Mouse (Mus musculus) kidney, embryonic 16.5 days (tissue): ENCODE data around the gene Ipp. TPM values are rescaled to one million over a fixed set of nuclear protein-coding genes. Genes with fewer than 3 reads are reported as not detected.
A peak's percentile ranks its signal among the peaks of the same experiment; 100 is the strongest.

Source experiments
- ATAC-seq: fragments of 200-750 bp; cut with Nextera tagmentation; 2 replicates; pipeline ENCODE4 v1.8.0; 2017; ENCODE audit warnings: moderate TSS enrichment; ENCODE audit not compliant: low FRiP score, low TSS enrichment
- H3K27ac ChIP-seq: fragments of 300-500 bp; sonication (generic); 2 replicates; pipeline ENCODE4 v1.5.1; 2014; ENCODE audit warnings: low read length
- H3K27me3 ChIP-seq: fragments of 300-500 bp; sonication (generic); 2 replicates; pipeline ENCODE4 v1.6.1; 2014; ENCODE audit warnings: low read length, control low read depth, mixed read lengths; ENCODE audit not compliant: insufficient read depth
- H3K36me3 ChIP-seq: fragments of 300-500 bp; sonication (generic); 2 replicates; pipeline ENCODE4 v1.6.1; 2014; ENCODE audit warnings: low read length, control low read depth, mixed read lengths; ENCODE audit not compliant: insufficient read depth
- H3K4me1 ChIP-seq: fragments of 300-500 bp; sonication (generic); 2 replicates; pipeline ENCODE4 v1.6.1; 2014; ENCODE audit warnings: low read length, control low read depth, mixed read lengths; ENCODE audit not compliant: insufficient read depth
- H3K4me2 ChIP-seq: fragments of 300-500 bp; sonication (generic); replicated peaks from 2 replicates; pipeline ENCODE4 v1.6.1; 2014; ENCODE audit warnings: low read depth, low read length
- H3K4me3 ChIP-seq: fragments of 300-500 bp; sonication (generic); 2 replicates; pipeline ENCODE4 v1.5.1; 2014; ENCODE audit warnings: mild to moderate bottlenecking, low read length
- H3K9ac ChIP-seq: fragments of 300-500 bp; sonication (generic); replicated peaks from 2 replicates; pipeline ENCODE4 v1.6.1; 2014; ENCODE audit warnings: low read length
- H3K9me3 ChIP-seq: fragments of 300-500 bp; sonication (generic); 2 replicates; pipeline ENCODE4 v1.6.1; 2016; ENCODE audit warnings: low read length, control low read depth
- WGBS: fragments of 180-500 bp; shearing (Covaris S2); extraction: QIAGEN DNeasy Blood & Tissue Kit; methylation state at CpG from one replicate; pipeline ENCODE4 v1.1.7; 2014; 5-methylcytosine and 5-hydroxymethylcytosine counted together
- polyA plus RNA-seq: library from polyadenylated mRNA; unstranded; fragments of >200 nt; fragmentation: Nextera tagmentation; extraction: Ambion mirVana; gene quantifications from 2 replicates; pipeline ENCODE4 v1.2.1, GENCODE M21; 2015

Ipp gene
- polyA plus RNA-seq, 1 experiment from 2014 or later: 19.3 TPM

DNA sequence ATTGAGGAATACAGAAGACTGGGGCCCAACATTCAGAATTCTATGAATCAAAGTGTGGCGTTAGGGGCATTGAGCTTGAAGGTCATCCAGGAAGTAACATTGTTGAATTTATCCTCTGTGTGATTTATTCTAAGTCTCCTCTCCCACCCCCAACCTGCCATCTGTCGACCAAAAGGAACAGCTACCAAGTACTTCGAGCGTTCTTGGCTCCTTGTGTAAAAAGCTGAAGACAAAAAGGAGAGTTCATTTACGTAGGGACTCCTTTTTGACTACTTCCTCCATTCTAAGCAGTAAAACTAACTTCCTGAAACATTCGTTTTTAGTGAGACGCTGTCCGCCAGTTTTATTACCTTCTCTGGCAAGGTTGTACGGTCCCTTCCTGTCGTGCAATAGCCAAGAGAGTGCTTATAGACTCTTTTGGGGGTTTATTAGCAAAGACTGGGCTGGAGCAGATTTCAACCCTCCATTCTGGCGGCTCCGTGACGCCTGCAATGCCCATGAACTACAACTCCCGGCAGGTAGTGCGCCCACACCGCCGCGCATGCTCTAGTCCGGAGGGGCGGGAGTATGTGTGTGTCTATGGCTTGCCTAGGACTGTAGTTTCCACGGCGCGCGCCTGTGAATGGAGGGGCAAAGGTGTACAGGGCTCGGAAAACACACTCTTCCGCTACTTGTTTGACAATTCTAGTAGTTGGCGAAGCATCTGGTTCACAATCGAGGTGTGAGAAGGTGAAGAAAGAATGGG is 49.4 kb downstream of the Ipp start:
- peaks cover 14% of the 10 kb centered on the region; the same call in 1 of the 2 replicates for H3K4me1 ChIP-seq
- H3K9ac ChIP-seq: peak overlapping the region; percentile 97
- H3K27me3 ChIP-seq: no peaks in the 10 kb centered on the region
- peak overlapping the region; percentile 83 for H3K4me2 ChIP-seq
- H3K36me3 ChIP-seq: peaks cover 10% of the 10 kb centered on the region; the same call in 1 of the 2 replicates
- peak overlapping the region; percentile 89 for H3K4me3 ChIP-seq
- peak overlapping the region; percentile 98 for H3K27ac ChIP-seq
- no peaks in the 10 kb centered on the region for H3K9me3 ChIP-seq
- WGBS: under 1% methylated on average over 28 of the region's 28 CpGs
- ATAC-seq: peak; percentile 97

DNA sequence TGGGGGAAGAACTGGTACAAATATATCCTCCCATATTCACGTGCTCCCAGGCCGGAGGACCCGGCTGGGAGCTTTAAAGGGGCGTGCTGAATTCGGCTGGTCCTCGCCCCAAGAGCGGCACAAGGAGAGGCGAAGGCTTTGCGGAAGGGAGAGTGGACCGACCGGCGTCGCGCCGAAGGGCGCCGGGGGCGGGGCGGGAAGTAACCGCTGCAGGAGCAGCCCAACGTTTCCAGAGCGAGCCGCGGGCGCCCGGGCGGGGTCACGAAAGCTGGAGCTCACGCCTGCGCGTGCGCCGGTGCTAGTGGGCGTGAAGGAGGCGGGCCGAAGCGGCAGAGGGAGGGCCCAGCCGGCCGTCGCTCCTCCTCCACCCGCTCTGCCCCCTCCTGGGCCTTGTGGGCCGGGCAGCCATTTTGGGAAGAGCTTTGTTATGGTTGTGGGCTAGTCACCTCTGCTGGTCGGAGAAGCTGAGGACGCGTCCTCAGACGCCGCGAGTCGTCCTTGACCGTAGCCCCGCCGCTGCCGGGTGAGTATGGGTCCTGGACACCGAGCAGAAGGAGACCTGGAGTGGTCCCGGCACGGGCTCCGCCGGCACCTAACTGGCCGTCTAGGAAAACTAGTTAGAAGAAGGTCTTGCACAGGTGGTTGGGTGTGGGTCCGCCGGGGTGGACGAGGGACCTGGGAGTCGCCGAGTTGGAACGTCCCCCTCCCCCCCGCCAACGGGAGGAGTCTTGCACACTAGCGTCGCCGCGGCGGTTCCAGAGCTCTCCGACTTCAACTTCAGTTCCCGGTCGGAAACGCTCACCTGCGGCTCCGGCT is 50.2 kb downstream of the Ipp start, which contains the start of gene Gpbp1l1:
TSS of gene Gpbp1l1 (plus strand) at position 353 of the 816 bp plus-strand sequence.
- Histone ChIP-seq H3K9me3 (no peaks in the 10 kb centered on the region), H3K9ac (peak within 1 kb of the TSS; percentile 97), H3K27me3 (no peaks in the 10 kb centered on the region), H3K27ac (peak within 1 kb of the TSS; percentile 98), H3K4me2 (peak within 1 kb of the TSS; percentile 83), H3K4me3 (peak within 1 kb of the TSS; percentile 89), H3K4me1 (peaks cover 14% of the 10 kb centered on the region; the same call in 1 of the 2 replicates), H3K36me3 (peaks cover 14% of the 10 kb centered on the region; the same call in 1 of the 2 replicates)
- WGBS: under 1% methylated on average over 76 of the region's 78 CpGs
- peak; percentile 97 for ATAC-seq

DNA sequence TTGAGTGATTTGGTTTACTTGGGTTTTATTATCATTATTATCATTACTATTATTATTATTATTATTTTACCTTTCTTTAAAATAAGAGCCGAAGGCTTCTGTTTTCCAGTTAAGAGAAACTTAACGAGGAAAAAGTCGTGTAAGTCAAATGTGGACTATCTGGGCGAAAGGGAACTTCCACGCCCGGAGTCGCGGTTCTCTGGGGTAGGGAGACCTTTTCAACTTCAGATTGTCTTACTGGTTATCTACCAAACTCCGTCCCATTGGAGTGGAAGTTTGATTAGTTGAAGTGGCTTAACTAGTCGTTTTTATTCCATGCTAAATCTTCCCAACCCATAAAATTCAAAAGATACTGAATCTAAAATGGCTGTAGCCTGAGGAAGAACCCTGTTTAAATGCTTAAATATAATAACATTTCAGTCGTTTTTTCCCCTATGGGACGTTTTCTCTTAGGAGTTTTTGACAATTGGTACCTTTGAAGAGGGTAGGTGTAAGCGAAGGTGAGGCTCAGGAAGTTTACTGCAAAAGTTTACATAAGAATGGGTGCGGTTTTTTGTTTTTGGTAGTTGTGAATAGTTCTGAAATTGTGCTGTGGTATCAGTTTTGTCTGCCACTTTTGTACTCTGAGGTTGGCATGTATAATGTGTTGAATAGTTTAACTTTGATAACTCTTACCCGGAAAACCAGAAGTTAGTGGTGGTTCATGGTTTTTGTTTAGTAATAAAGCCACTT is 51.0 kb downstream of the Ipp start:
- H3K4me3 ChIP-seq: peak overlapping the region; percentile 89
- H3K9ac ChIP-seq: peak overlapping the region; percentile 97
- 4% methylated on average over 15 of the region's 15 CpGs for WGBS
- H3K27me3 ChIP-seq: no peaks in the 10 kb centered on the region
- peaks cover 11% of the 10 kb centered on the region; the same call in 1 of the 2 replicates for H3K36me3 ChIP-seq
- ATAC-seq: no peak
- H3K9me3 ChIP-seq: no peaks in the 10 kb centered on the region
- peak overlapping the region; percentile 73 for H3K4me2 ChIP-seq
- peaks cover 14% of the 10 kb centered on the region; the same call in 1 of the 2 replicates for H3K4me1 ChIP-seq
- H3K27ac ChIP-seq: peak overlapping the region; percentile 98

Other genes with a start within 250 kb of the Ipp start
- gene Mast2, start 43.4 kb upstream of the Ipp start, polyA plus RNA-seq: 10.7 and 11.7 TPM in 2 replicates
- 23.0 and 25.4 TPM in 2 replicates for gene Tmem69, start 48.4 kb downstream of the Ipp start, polyA plus RNA-seq
- 37.3 and 42.4 TPM in 2 replicates for gene Gpbp1l1, start 50.1 kb downstream of the Ipp start, polyA plus RNA-seq
- gene Ccdc17, start 89.1 kb downstream of the Ipp start, polyA plus RNA-seq: 5.2 and 5.8 TPM in 2 replicates
- gene Nasp, start 120.4 kb downstream of the Ipp start, polyA plus RNA-seq: 144 and 169 TPM in 2 replicates
- 869 and 947 TPM in 2 replicates for gene Akr1a1, start 144.1 kb downstream of the Ipp start, polyA plus RNA-seq
- gene Prdx1, start 178.0 kb downstream of the Ipp start, polyA plus RNA-seq: 1,468 and 1,536 TPM in 2 replicates
- gene Mmachc, start 200.9 kb downstream of the Ipp start, polyA plus RNA-seq: 27.0 and 30.6 TPM in 2 replicates
- 28.8 and 40.2 TPM in 2 replicates for gene Ccdc163, start 201.0 kb downstream of the Ipp start, polyA plus RNA-seq
- gene Tesk2, start 213.4 kb downstream of the Ipp start, polyA plus RNA-seq: 8.2 and 9.2 TPM in 2 replicates